Mouse (Mus musculus): ENCODE results near the gene Chst14.

GRCm38 (mm10) chr2:118969585-118970147 lies 43.4 kb downstream of the Chst14 start:
- TF ChIP-seq CTCF (IDR thresholded peaks at IDR 0.05; ENCODE audit: low read depth, low read length) (no peak), TAL1 (conservative IDR thresholded peaks at IDR 0.05; ENCODE audit: low read depth, low read length) (no peak), GATA1 (IDR thresholded peaks at IDR 0.05; ENCODE audit: borderline replicate concordance, low read length) (no peak)
